In the genomic region with DNA sequence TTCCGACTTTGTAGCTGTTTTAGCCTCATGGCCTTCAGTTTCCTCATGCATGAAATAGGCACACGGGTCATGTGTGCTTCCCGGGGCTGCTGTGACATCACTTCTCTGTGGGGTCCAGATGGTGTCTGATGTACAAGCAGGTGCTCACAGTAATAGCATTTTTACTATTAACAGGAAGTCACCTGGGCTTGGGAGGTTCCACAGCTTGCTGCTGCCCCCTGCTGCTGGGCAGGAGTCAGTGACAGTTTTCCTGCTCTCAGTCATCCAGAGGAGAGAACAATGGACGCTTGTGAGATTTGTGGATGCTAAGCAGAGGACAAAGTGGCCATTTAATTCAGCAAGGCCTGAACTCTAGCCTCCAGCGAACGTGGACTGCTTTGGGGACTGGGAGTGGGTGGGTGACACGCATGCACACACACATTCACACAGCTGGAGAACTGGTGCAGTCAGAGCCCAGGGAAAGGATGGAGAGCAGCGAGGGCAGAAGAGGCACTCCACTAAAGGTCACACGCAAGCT, we compare ENCODE assay signal across 9 mouse cellular contexts. TPM values are rescaled to one million over a fixed set of nuclear protein-coding genes. Genes with fewer than 3 reads are reported as not detected.
DNase-seq lines count a peak whose midpoint lies in the region; ATAC-seq and TF ChIP-seq lines count a peak whose summit lies in the region.
"Had no signal": no experiment of that assay in that cellular context is flagged by ENCODE, and none has a peak within 500 bp of the region (broad histone marks: within the 10 kb centered on the region; RNA-seq: fewer than 3 reads in every experiment).

No protein-coding gene starts in this region.

- H3K4me3 ChIP-seq in kidney, postnatal 0 days (replicated peaks; ENCODE audit: low read depth, low read length) = no peak overlapping the region
- H3K4me3 ChIP-seq in limb, embryonic 15.5 days = no peak overlapping the region
- H3K4me3 ChIP-seq: erythroblast, embryonic 14.5 days had no signal

- no peaks in the 10 kb centered on the region for H3K27me3 ChIP-seq in kidney, postnatal 0 days (ENCODE audit: insufficient read depth, low read length)
- no peaks in the 10 kb centered on the region for H3K27me3 ChIP-seq in limb, embryonic 15.5 days
- H3K27me3 ChIP-seq in splenic B cell, adult 2 months (ENCODE audit: control insufficient read depth, insufficient read depth, low read length, poor library complexity, severe bottlenecking) = no peaks in the 10 kb centered on the region

- H3K4me1 ChIP-seq in kidney, postnatal 0 days (replicated peaks; ENCODE audit: insufficient read depth, low read length) = no peaks in the 10 kb centered on the region
- H3K4me1 ChIP-seq in limb, embryonic 15.5 days = peaks cover 9% of the 10 kb centered on the region; the same call in 1 of the 2 replicates

- no peak overlapping the region for H3K9ac ChIP-seq in kidney, postnatal 0 days (ENCODE audit: low read depth, low read length)
- no peak overlapping the region for H3K9ac ChIP-seq in limb, embryonic 15.5 days

- H3K36me3 ChIP-seq in kidney, postnatal 0 days (ENCODE audit: insufficient read depth, low read length) = peaks cover 38% of the 10 kb centered on the region
- H3K36me3 ChIP-seq in limb, embryonic 15.5 days = peaks cover 48% of the 10 kb centered on the region
- H3K36me3 ChIP-seq in splenic B cell, adult 2 months (ENCODE audit: control insufficient read depth, insufficient read depth, low read length, poor library complexity, severe bottlenecking) = peaks cover 8% of the 10 kb centered on the region; the same call in 1 of the 2 replicates

- H3K9me3 ChIP-seq in kidney, postnatal 0 days (replicated peaks; ENCODE audit: low read length) = no peaks in the 10 kb centered on the region
- no peaks in the 10 kb centered on the region for H3K9me3 ChIP-seq in limb, embryonic 15.5 days

- peak; percentile 56 for ATAC-seq in activated CD4-positive, CD25-positive, alpha-beta regulatory T cell, adult 4 months
- peak; percentile 70 for ATAC-seq in granulocyte monocyte progenitor cell, adult 5-6 weeks (replicated peaks; ENCODE audit: poor library complexity, severe bottlenecking)
- ATAC-seq in kidney, postnatal 0 days (replicated peaks; ENCODE audit: low FRiP score, low read depth) = peak; percentile 56
- ATAC-seq in limb, embryonic 15.5 days (ENCODE audit: insufficient number of reproducible peaks, low FRiP score, low TSS enrichment, low read depth) = no peak
- ATAC-seq in monocyte, adult 5-6 weeks (replicated peaks; ENCODE audit: insufficient number of reproducible peaks, low FRiP score, low TSS enrichment, poor library complexity, severe bottlenecking) = peak; percentile 60

- 34% methylated on average over 9 of the region's 9 CpGs for WGBS in kidney, postnatal 0 days
- WGBS in limb, embryonic 15.5 days = 41% methylated on average over 9 of the region's 9 CpGs

- no peak overlapping the region for H3K4me2 ChIP-seq in kidney, postnatal 0 days (ENCODE audit: low read length)
- H3K4me2 ChIP-seq in limb, embryonic 15.5 days = no peak overlapping the region

- no peak overlapping the region for H3K27ac ChIP-seq in kidney, postnatal 0 days
- H3K27ac ChIP-seq in limb, embryonic 15.5 days = 0 out of 2 replicates have a peak overlapping the region, but pooled peaks have one; percentile 5

- peak; percentile 88 for TF ChIP-seq CTCF in kidney, postnatal 0 days (IDR thresholded peaks at IDR 0.05; ENCODE audit: low read depth)

- DNase-seq in 416B (ENCODE audit: low read depth) = peak; percentile 69
- peak; percentile 68 for DNase-seq in embryo, embryonic 10 days (ENCODE audit: low spot score)
- DNase-seq in kidney, postnatal 0 days (ENCODE audit: low spot score) = peak; percentile 72
- peak; percentile 95 for DNase-seq in splenic B cell, adult 2 months (ENCODE audit: low read depth, low spot score)

RNA-seq across cellular contexts. Expression of a gene that starts 35.7 kb away (rescaled TPM):
- polyA plus RNA-seq in activated CD4-positive, CD25-positive, alpha-beta regulatory T cell, adult 4 months (2017; shearing (Covaris generic)) = 10 to 100 TPM; 53.6 to 63.4 TPM
- total RNA-seq in granulocyte monocyte progenitor cell, adult 5-6 weeks (2014; fragmentation: Nextera tagmentation) = 1.8 and 8.8 TPM in 2 replicates
- 7.5 and 8.2 TPM in 2 replicates for total RNA-seq in granulocyte monocyte progenitor cell, adult 5-6 weeks (2017)
- 0.18 and 0.22 TPM in 2 replicates for polyA plus RNA-seq in kidney, postnatal 0 days (2015; fragmentation: Nextera tagmentation; extraction: Ambion mirVana)
- polyA plus RNA-seq in limb, embryonic 15.5 days (2015; fragmentation: Nextera tagmentation; extraction: Ambion mirVana) = 0.61 and 0.92 TPM in 2 replicates
- total RNA-seq in monocyte, adult 5-6 weeks (2017) = 15.2 to 17.8 TPM (median 15.8 TPM) in 3 replicates

Comparison
In these comparisons a context has a peak if more than half of its experiments do, and no peak if none do; other contexts are left out.
1. RNA of a gene that starts 35.7 kb away (polyA plus RNA-seq): 53.6 to 63.4 TPM in activated CD4-positive, CD25-positive, alpha-beta regulatory T cell, adult 4 months; 0.61 to 0.92 TPM in limb, embryonic 15.5 days and 0.18 to 0.22 TPM in kidney, postnatal 0 days; every median in the first group is over 10 times any median in the second.
2. Peak in every context shown above with its lines, with median percentiles within 50 percentile points of each other: DNase-seq.